In the genomic region with DNA sequence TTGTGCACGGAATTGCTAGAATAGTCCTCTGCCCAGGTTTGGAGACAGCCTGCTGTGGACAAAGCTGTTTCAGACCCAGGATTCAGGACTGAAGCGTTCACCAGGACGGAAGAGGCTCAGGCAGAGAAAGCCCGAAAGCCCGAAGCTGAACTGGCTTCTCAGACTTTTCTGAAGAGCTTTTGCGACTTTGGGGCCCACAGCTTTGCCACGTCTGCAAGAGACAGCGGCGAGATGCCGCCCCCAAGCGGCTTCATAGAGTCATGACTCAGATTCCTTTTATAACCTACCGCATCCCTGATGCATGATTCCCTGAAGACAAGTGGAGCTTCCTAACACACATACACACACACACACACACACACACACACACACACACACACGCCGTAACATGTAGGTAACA, we compare ENCODE assay signal across 8 mouse cellular contexts. TPM values are rescaled to one million over a fixed set of nuclear protein-coding genes. Genes with fewer than 3 reads are reported as not detected.
A peak's percentile ranks its signal among the peaks of the same experiment; 100 is the strongest.
DNase-seq lines count a peak whose midpoint lies in the region; ATAC-seq lines count a peak whose summit lies in the region.

No protein-coding gene starts in this region.

- no peaks in the 10 kb centered on the region for H3K9me3 ChIP-seq in hindbrain, embryonic 10.5 days
- no peaks in the 10 kb centered on the region for H3K9me3 ChIP-seq in hindbrain, embryonic 13.5 days
- H3K9me3 ChIP-seq in hindbrain, embryonic 14.5 days (ENCODE audit: control insufficient read depth, low read length): no peaks in the 10 kb centered on the region

- no peak for ATAC-seq in hindbrain, embryonic 13.5 days (ENCODE audit: low FRiP score)
- 0 out of 2 replicates have a peak, but pooled peaks have one; percentile 25 for ATAC-seq in hindbrain, embryonic 14.5 days (ENCODE audit: low FRiP score)
- ATAC-seq in megakaryocyte-erythroid progenitor cell, adult 5-6 weeks (replicated peaks; ENCODE audit: low FRiP score, low TSS enrichment, poor library complexity, severe bottlenecking): peak; percentile 76

- H3K4me2 ChIP-seq in hindbrain, embryonic 13.5 days: no peak overlapping the region
- H3K4me2 ChIP-seq in hindbrain, embryonic 14.5 days (replicated peaks): no peak overlapping the region

- no peak overlapping the region for H3K4me3 ChIP-seq in hindbrain, embryonic 10.5 days
- H3K4me3 ChIP-seq in hindbrain, embryonic 13.5 days: no peak overlapping the region
- no peak overlapping the region for H3K4me3 ChIP-seq in hindbrain, embryonic 14.5 days (replicated peaks; ENCODE audit: low read length)

- peak; percentile 72 for DNase-seq in hindbrain, embryonic 10.5 days (ENCODE audit: low spot score)
- DNase-seq in cerebellum, adult 18-20 months: peak; percentile 57 to 67
- peak; percentile 74 for DNase-seq in forelimb bud, embryonic 11.5 days (ENCODE audit: low read depth, low spot score)
- DNase-seq in hindbrain, embryonic 14.5 days (ENCODE audit: low spot score): peak; percentile 80
- DNase-seq in left cerebral cortex, adult 11 months (ENCODE audit: low spot score): peak; percentile 42
- peak; percentile 9 to 58 for DNase-seq in spleen, postnatal 10 days (ENCODE audit: low spot score in 2 of 2)

- peaks cover 8% of the 10 kb centered on the region for H3K27me3 ChIP-seq in hindbrain, embryonic 10.5 days (ENCODE audit: insufficient read depth, poor library complexity, severe bottlenecking)
- no peaks in the 10 kb centered on the region for H3K27me3 ChIP-seq in hindbrain, embryonic 13.5 days
- H3K27me3 ChIP-seq in hindbrain, embryonic 14.5 days (ENCODE audit: control insufficient read depth, insufficient read depth, low read length): no peaks in the 10 kb centered on the region

- no peak overlapping the region for H3K9ac ChIP-seq in hindbrain, embryonic 13.5 days
- H3K9ac ChIP-seq in hindbrain, embryonic 14.5 days: no peak overlapping the region

- no peak overlapping the region for H3K27ac ChIP-seq in hindbrain, embryonic 10.5 days
- no peak overlapping the region for H3K27ac ChIP-seq in hindbrain, embryonic 13.5 days
- H3K27ac ChIP-seq in hindbrain, embryonic 14.5 days: no peak overlapping the region

- WGBS in hindbrain, embryonic 10.5 days: 20% methylated on average over 14 of the region's 14 CpGs
- 22% methylated on average over 14 of the region's 14 CpGs for WGBS in hindbrain, embryonic 13.5 days
- 22% methylated on average over 14 of the region's 14 CpGs for WGBS in hindbrain, embryonic 14.5 days

- H3K4me1 ChIP-seq in hindbrain, embryonic 10.5 days (replicated peaks): 0 out of 2 replicates have a peak, but pooled peaks cover 3% of the 10 kb centered on the region
- peaks cover 11% of the 10 kb centered on the region; the same call in 1 of the 2 replicates for H3K4me1 ChIP-seq in hindbrain, embryonic 13.5 days (replicated peaks)
- no peaks in the 10 kb centered on the region for H3K4me1 ChIP-seq in hindbrain, embryonic 14.5 days (replicated peaks; ENCODE audit: control insufficient read depth, insufficient read depth, low read length)

- H3K36me3 ChIP-seq in hindbrain, embryonic 10.5 days: no peaks in the 10 kb centered on the region
- H3K36me3 ChIP-seq in hindbrain, embryonic 13.5 days: no peaks in the 10 kb centered on the region
- no peaks in the 10 kb centered on the region for H3K36me3 ChIP-seq in hindbrain, embryonic 14.5 days (replicated peaks; ENCODE audit: control insufficient read depth, insufficient read depth)

RNA-seq across cellular contexts. Expression of a gene that starts 21.0 kb away (rescaled TPM):
- polyA plus RNA-seq in hindbrain, embryonic 10.5 days (2016; fragmentation: Nextera tagmentation; extraction: Ambion mirVana): 0.36 and 0.63 TPM in 2 replicates
- polyA plus RNA-seq in hindbrain, embryonic 13.5 days (2015; fragmentation: Nextera tagmentation; extraction: Ambion mirVana): 0.30 TPM in 1 of 2 replicates, not detected in the other
- 0.21 and 0.23 TPM in 2 replicates for polyA plus RNA-seq in hindbrain, embryonic 14.5 days (2014; fragmentation: Nextera tagmentation; extraction: Ambion mirVana)
- total RNA-seq in megakaryocyte-erythroid progenitor cell, adult 5-6 weeks (2014; fragmentation: Nextera tagmentation): 1.1 TPM in 1 of 2 replicates, not detected in the other
- 3.0 TPM in 1 of 2 replicates, not detected in the other for total RNA-seq in megakaryocyte-erythroid progenitor cell, adult 5-6 weeks (2017)

RNA-seq across cellular contexts. Expression of a gene that starts 21.1 kb away (rescaled TPM):
- 115 and 120 TPM in 2 replicates for polyA plus RNA-seq in hindbrain, embryonic 10.5 days (2016; fragmentation: Nextera tagmentation; extraction: Ambion mirVana)
- 85.5 and 88.8 TPM in 2 replicates for polyA plus RNA-seq in hindbrain, embryonic 13.5 days (2015; fragmentation: Nextera tagmentation; extraction: Ambion mirVana)
- polyA plus RNA-seq in hindbrain, embryonic 14.5 days (2014; fragmentation: Nextera tagmentation; extraction: Ambion mirVana): 64.9 and 75.8 TPM in 2 replicates
- total RNA-seq in megakaryocyte-erythroid progenitor cell, adult 5-6 weeks (2014; fragmentation: Nextera tagmentation): 7.1 and 9.9 TPM in 2 replicates
- 16.3 and 26.3 TPM in 2 replicates for total RNA-seq in megakaryocyte-erythroid progenitor cell, adult 5-6 weeks (2017)

RNA-seq across cellular contexts. Expression of a gene that starts 24.9 kb away (rescaled TPM):
- polyA plus RNA-seq in hindbrain, embryonic 10.5 days (2016; fragmentation: Nextera tagmentation; extraction: Ambion mirVana): 0.07 and 0.50 TPM in 2 replicates
- 0.38 and 0.53 TPM in 2 replicates for polyA plus RNA-seq in hindbrain, embryonic 13.5 days (2015; fragmentation: Nextera tagmentation; extraction: Ambion mirVana)
- 0.20 and 0.35 TPM in 2 replicates for polyA plus RNA-seq in hindbrain, embryonic 14.5 days (2014; fragmentation: Nextera tagmentation; extraction: Ambion mirVana)
- not detected in 2 replicates for total RNA-seq in megakaryocyte-erythroid progenitor cell, adult 5-6 weeks (2014; fragmentation: Nextera tagmentation)
- not detected in 2 replicates for total RNA-seq in megakaryocyte-erythroid progenitor cell, adult 5-6 weeks (2017)

RNA-seq across cellular contexts. Expression of a gene that starts 55.7 kb away (rescaled TPM):
- 91.7 and 101 TPM in 2 replicates for polyA plus RNA-seq in hindbrain, embryonic 10.5 days (2016; fragmentation: Nextera tagmentation; extraction: Ambion mirVana)
- polyA plus RNA-seq in hindbrain, embryonic 13.5 days (2015; fragmentation: Nextera tagmentation; extraction: Ambion mirVana): 84.8 and 88.7 TPM in 2 replicates
- polyA plus RNA-seq in hindbrain, embryonic 14.5 days (2014; fragmentation: Nextera tagmentation; extraction: Ambion mirVana): 74.5 and 77.9 TPM in 2 replicates
- 57.8 and 68.1 TPM in 2 replicates for total RNA-seq in megakaryocyte-erythroid progenitor cell, adult 5-6 weeks (2014; fragmentation: Nextera tagmentation)
- total RNA-seq in megakaryocyte-erythroid progenitor cell, adult 5-6 weeks (2017): 117 and 135 TPM in 2 replicates
